Mouse (Mus musculus) ES-E14 (cell line): ENCODE results near the gene Nell1.

ENCODE experiments used
- CHD2 ChIP-seq: IDR thresholded peaks from 2 replicates; pipeline ENCODE4 v1.6.1; 2014; ENCODE audit warnings: mild to moderate bottlenecking, low read depth, low read length, inconsistent platforms
- HCFC1 ChIP-seq: IDR thresholded peaks from 2 replicates; pipeline ENCODE4 v1.6.1; 2012; ENCODE audit warnings: low read length, inconsistent platforms, borderline replicate concordance; ENCODE audit not compliant: insufficient read depth
- MAFK ChIP-seq: IDR thresholded peaks from 2 replicates; pipeline ENCODE4 v1.6.1; 2014; ENCODE audit warnings: mild to moderate bottlenecking, low read depth, low read length, inconsistent platforms; ENCODE audit not compliant: insufficient read depth
- ZC3H11A ChIP-seq: IDR thresholded peaks from 2 replicates; pipeline ENCODE4 v1.6.1; 2012; ENCODE audit warnings: low read depth, mild to moderate bottlenecking, inconsistent platforms, low read length, borderline replicate concordance
- ZNF384 ChIP-seq: IDR thresholded peaks from 2 replicates; pipeline ENCODE4 v1.6.1; 2012; ENCODE audit warnings: low read depth, low read length, inconsistent platforms

GRCm38 (mm10) chr7:50730951-50731350 is 756.3 kb downstream of the Nell1 start:
- 0 out of 2 replicates have a peak, but pooled peaks have one; percentile 11 for TF ChIP-seq ZC3H11A
- no peak for TF ChIP-seq HCFC1
- no peak for TF ChIP-seq ZNF384
- no peak for TF ChIP-seq CHD2
- no peak for TF ChIP-seq MAFK
